Mouse (Mus musculus): ENCODE results near the gene Gan.

- TF ChIP-seq POLR2A (IDR thresholded peaks at IDR 0.05; ENCODE audit: borderline replicate concordance, insufficient read depth, low read length) = no peak
- no peak for TF ChIP-seq CTCF (IDR thresholded peaks at IDR 0.05; ENCODE audit: borderline replicate concordance, insufficient read depth, low read depth, low read length)
Measured at GRCm38 (mm10) chr8:117126411-117126810, 31.5 kb upstream of the Gan start.
